Mouse (Mus musculus) heart, postnatal 0 days (tissue): ENCODE measurements around the gene Sarm1.

Experiments
- CTCF ChIP-seq: IDR thresholded peaks from 2 replicates; pipeline ENCODE4 v1.5.1; 2016; ENCODE audit warnings: antibody characterized with exemption, control low read depth, low read depth
- EP300 ChIP-seq: IDR thresholded peaks from 2 replicates; pipeline ENCODE4 v1.6.1; 2016; ENCODE audit warnings: antibody characterized with exemption, low read depth

DNA sequence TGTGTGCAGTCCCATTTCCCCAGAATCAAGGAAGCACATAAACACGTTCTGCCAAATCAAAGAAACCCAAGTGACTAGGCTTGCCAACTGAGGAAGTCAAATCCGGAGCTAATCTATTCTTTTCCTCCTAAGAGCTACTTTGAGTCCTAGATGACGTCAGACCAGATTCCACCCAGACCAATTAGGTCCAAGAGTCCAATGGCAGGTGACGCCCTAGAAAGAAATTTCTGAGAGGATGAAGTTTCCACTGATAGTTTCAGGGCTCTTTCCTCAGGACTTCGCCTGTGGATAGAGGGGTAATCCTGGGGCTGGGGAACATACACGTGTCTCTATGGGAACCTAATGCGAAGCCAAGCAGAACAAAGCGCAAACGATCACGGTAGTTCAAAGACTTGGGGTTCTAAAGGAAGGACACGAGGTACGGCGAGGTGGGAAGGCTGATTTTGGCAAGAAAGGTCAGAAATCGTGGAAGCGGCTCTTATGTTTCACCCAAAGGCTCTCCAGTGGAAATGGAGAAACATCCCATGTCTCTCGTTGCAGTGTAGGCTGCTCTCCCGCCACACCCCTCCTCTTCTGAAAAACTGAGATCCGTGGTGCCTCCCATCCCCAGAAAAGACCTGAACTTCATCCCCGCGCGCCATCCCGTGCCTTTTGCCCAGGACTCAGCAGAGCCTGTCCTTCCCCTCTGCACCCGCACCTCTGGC lies 38.0 kb upstream of the Sarm1 start:
- TF ChIP-seq CTCF (no peak), EP300 (no peak)
